Mouse (Mus musculus): Measurements from ENCODE around the gene Gm21698. TPM values are rescaled to one million over a fixed set of nuclear protein-coding genes. Genes with fewer than 3 reads are reported as not detected.

Gm21698 gene
- not detected for polyA plus RNA-seq (2017; shearing (Covaris generic))

DNA sequence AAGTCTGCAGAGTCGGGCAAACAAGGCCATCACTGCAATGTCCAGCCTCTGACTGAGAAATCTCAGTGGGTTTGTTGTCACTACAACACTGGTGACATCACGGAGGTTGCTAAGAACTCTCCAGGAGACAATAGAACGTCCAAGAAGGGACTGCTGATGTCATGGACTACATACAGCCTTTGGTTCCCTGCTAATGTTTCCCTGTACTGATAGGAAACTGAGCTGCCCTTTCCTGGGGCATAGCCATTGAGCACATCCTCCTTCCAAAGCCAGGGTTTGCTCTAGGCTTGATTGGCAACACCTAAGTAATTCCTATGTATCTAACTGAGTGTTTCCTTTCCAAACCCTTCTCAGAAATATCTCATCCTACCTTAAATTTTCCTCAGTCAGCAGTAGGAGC lies at the start of gene Gm21698:
Gene Gm21698 (minus strand): TSS at position 101 of the 400 bp plus-strand sequence.

DNA sequence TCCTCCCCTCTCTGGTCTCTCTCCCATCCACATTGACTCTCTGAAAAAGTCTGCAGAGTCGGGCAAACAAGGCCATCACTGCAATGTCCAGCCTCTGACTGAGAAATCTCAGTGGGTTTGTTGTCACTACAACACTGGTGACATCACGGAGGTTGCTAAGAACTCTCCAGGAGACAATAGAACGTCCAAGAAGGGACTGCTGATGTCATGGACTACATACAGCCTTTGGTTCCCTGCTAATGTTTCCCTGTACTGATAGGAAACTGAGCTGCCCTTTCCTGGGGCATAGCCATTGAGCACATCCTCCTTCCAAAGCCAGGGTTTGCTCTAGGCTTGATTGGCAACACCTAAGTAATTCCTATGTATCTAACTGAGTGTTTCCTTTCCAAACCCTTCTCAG lies 34.4 kb upstream of the Gm21698 start, which contains the start of gene Gm5862:
Gene Gm5862 (minus strand): TSS at position 101 of the 400 bp plus-strand sequence.

DNA sequence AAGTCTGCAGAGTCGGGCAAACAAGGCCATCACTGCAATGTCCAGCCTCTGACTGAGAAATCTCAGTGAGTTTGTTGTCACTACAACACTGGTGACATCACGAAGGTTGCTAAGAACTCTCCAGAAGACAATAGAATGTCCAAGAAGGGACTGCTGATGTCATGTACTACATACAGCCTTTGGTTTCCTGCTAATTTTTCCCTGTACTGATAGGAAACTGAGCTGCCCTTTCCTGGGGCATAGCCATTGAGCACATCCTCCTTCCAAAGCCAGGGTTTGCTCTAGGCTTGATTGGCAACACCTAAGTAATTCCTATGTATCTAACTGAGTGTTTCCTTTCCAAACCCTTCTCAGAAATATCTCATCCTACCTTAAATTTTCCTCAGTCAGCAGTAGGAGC lies 16.2 kb upstream of the Gm21698 start, which contains the start of gene Gm1979:
Gene Gm1979 (minus strand): TSS at position 101 of the 400 bp plus-strand sequence.

DNA sequence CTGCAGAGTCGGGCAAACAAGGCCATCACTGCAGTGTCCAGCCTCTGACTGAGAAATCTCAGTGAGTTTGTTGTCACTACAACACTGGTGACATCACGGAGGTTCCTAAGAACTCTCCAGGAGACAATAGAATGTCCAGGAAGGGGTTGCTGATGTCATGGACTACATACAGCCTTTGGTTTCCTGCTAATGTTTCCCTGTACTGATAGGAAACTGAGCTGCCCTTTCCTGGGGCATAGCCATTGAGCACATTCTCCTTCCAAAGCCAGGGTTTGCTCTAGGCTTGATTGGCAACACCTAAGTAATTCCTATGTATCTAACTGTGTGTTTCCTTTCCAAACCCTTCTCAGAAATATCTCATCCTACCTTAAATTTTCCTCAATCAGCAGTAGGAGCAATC lies 15.9 kb downstream of the Gm21698 start, which contains the start of gene Gm21680:
Gene Gm21680 (minus strand): TSS at position 101 of the 400 bp plus-strand sequence.

DNA sequence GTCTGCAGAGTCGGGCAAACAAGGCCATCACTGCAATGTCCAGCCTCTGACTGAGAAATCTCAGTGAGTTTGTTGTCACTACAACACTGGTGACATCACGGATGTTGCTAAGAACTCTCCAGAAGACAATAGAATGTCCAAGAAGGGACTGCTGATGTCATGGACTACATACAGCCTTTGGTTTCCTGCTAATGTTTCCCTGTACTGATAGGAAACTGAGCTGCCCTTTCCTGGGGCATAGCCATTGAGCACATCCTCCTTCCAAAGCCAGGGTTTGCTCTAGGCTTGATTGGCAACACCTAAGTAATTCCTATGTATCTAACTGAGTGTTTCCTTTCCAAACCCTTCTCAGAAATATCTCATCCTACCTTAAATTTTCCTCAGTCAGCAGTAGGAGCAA lies 34.1 kb downstream of the Gm21698 start, which contains the start of gene Gm21671:
Gene Gm21671 (minus strand): TSS at position 101 of the 400 bp plus-strand sequence.

DNA sequence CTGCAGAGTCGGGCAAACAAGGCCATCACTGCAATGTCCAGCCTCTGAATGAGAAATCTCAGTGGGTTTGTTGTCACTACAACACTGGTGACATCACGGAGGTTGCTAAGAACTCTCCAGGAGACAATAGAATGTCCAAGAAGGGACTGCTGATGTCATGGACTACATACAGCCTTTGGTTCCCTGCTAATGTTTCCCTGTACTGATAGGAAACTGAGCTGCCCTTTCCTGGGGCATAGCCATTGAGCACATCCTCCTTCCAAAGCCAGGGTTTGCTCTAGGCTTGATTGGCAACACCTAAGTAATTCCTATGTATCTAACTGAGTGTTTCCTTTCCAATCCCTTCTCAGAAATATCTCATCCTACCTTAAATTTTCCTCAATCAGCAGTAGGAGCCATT lies 46.2 kb downstream of the Gm21698 start, which contains the start of gene Gm21663:
Gene Gm21663 (minus strand): TSS at position 101 of the 400 bp plus-strand sequence.

Other genes with a start within 250 kb of the Gm21698 start
- gene Actr3b, start 228.7 kb downstream of the Gm21698 start, polyA plus RNA-seq (2017; shearing (Covaris generic)) = 1.7 TPM
- not detected for gene Gm21663, start 46.3 kb downstream of the Gm21698 start, polyA plus RNA-seq (2017; shearing (Covaris generic))
- not detected for gene Gm21671, start 34.2 kb downstream of the Gm21698 start, polyA plus RNA-seq (2017; shearing (Covaris generic))
- gene Gm21680, start 16.0 kb downstream of the Gm21698 start, polyA plus RNA-seq (2017; shearing (Covaris generic)) = not detected
- gene Gm1979, start 16.1 kb upstream of the Gm21698 start, polyA plus RNA-seq (2017; shearing (Covaris generic)) = not detected
- not detected for gene Gm5862, start 34.3 kb upstream of the Gm21698 start, polyA plus RNA-seq (2017; shearing (Covaris generic))
- gene Speer4a, start 50.9 kb upstream of the Gm21698 start, polyA plus RNA-seq (2017; shearing (Covaris generic)) = not detected
- not detected for gene Gm7347, start 69.9 kb upstream of the Gm21698 start, polyA plus RNA-seq (2017; shearing (Covaris generic))
- gene Gm10471, start 100.6 kb upstream of the Gm21698 start, polyA plus RNA-seq (2017; shearing (Covaris generic)) = not detected
- not detected for gene 5031410I06Rik, start 116.7 kb upstream of the Gm21698 start, polyA plus RNA-seq (2017; shearing (Covaris generic))
- not detected for gene Gm10220, start 132.8 kb upstream of the Gm21698 start, polyA plus RNA-seq (2017; shearing (Covaris generic))